Mouse (Mus musculus) retina, adult 2 months (tissue): ENCODE measurements around the gene Atxn1.

Experiments
- DNase-seq: peaks from one replicate; pipeline ENCODE4 v3.0.0-alpha.2; 2012; ENCODE audit warnings: low read depth, low spot score

Atxn1 gene

DNA sequence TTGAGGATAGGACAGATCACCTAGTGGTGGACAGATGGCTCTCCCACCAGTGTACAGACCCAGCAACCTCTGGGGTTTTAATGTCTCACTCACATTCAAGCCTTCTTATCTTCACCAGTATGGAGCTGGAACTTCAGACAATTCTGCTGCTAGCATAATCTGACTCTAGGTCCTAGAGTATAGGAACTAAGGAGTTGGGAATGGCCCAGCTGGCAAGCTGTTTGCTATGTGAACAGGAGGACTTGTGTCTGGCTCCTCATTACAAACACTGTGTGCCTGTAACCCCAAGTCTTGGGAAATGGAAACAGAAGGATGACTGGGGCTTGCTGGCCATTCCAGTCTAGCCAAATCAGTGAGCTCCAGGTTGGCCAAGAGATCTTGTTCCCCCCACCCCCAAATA lies 237.9 kb downstream of the Atxn1 start:
- no peak for DNase-seq

DNA sequence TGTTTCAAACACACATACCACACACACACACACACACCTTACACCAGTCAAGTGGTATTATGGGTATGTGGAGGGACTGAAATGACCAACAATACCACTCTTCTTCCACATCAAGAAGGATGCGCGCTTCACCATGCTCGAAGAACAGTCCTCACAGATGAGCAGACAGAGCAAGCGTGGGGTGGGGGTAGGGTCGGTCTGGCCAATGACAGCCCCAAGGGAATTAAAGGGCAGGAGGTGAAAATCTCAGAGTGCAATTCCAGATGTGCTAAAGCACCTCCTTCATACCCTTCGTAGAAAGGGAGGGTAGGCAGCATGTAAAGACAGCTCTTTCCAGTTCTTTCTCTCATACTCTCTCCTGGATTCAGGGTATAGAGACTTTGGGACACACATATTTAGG lies 238.6 kb downstream of the Atxn1 start:
- no peak for DNase-seq

DNA sequence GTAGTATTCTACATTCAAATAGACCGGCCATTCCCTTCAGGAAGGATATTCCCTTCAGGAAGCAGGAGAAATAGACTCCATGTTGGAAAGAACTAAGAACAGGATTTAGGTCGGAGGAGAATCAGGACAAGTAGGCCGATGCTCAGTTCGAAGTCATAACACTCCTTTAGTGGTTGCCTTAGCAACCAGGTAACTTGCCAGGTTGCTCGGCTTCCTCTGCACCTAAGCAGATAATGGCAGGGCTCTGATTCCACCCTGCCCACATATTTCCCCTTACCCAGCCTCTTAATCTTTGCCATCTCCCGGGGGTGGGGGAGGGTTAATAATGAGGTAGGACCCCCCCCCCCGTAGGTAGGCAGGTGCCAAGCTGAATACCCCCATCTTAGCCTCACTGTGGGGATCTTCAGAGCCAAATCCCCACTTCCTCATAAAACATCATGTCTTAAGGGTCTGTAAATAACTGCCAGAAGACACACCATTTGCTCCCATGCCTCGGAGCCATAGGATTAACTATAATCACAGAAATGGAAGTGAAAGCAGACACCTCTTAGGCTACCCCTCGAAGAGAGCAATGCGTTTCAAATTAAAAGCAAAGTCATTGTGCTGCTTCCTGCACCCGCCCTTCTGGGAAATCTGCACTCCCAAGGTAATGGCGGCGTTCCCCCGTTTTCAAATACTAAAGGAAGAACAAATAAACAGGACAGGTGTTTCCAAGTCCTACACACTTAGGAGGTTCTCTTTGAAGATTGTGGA lies 240.1 kb downstream of the Atxn1 start:
- DNase-seq: no peak

DNA sequence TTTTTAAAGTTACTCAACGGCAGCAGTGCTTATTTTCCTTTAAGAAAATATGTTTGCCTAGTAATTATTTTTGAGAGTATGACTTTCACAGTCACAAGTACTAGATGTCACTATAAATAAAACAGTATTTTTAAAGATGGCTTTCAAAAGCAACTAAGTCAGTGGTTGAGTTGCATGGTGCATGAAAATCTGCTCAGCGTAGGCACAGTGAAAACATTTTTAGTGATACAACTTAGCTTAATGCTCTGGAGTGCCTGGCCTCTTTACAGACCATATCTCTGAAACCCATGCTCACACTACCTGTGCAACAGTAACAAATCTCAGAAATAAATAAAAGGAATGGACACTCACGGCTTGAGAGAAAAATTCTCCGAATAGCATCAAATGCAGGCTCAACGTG lies 241.9 kb downstream of the Atxn1 start:
- no peak for DNase-seq

DNA sequence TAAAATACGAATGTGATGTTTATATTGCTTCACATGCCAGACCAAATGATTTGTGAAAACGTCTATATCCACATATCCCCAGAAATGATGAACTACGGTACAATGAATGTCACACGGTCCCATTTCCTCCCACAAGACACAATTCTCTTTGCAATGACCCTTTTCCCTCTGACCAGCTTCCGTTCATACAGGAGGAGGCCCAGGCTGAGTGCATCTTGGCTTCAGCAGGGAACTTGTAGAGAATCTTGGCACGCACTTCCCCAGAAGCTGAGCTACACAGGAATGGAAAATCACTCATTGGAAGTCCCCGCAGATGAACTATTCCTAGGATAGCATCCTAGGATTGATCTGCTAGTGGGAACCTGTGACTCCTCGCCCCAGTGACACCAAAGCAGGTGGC lies 243.2 kb downstream of the Atxn1 start:
- DNase-seq: no peak

DNA sequence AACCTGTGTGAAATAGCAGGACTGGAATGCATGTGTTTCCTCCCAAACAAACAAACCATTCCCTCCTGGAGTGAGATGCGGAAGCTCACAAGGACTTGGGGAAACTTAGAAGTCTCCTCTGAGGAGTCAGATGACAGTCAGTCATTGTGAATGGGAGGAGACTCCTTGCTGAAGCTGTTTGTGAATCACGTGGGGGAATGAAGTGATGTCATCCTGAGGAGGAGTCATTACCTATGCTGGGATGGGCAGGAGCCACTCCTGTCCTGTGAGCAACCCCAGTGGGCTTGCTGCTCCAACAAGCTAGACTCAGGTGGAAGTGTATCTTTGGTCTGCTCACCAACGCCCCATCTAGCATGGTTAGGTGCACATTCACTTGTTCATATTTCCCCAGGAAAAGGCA lies 246.0 kb downstream of the Atxn1 start:
- no peak for DNase-seq

DNA sequence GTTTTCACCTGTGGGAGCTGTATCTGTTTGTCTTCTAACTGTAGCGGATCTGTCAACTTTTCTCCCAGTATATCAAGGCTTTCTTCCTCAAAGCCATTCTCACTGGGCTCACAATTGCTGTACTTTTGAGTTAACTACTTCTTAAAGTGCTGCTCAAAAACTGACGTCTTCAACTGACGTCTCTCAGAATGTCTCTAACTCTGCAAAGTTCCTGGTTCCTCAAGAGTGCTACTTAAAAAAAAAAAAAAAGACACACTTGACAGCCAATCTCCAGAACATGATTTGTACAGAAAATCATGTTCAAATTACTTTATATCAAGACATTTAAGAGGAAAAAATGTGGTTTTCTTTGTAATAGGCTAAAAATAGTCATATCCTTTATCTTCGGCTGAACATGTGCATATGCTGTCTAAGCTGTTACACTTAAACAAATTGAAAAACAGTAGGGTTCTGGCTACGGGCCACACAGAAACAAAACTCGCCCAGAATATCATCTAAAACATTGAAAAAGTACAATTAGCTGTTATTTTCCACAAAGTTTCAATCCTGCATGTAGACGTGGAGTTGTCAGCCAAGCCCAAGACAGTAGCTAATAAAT lies 249.1 kb downstream of the Atxn1 start:
- DNase-seq: no peak

DNA sequence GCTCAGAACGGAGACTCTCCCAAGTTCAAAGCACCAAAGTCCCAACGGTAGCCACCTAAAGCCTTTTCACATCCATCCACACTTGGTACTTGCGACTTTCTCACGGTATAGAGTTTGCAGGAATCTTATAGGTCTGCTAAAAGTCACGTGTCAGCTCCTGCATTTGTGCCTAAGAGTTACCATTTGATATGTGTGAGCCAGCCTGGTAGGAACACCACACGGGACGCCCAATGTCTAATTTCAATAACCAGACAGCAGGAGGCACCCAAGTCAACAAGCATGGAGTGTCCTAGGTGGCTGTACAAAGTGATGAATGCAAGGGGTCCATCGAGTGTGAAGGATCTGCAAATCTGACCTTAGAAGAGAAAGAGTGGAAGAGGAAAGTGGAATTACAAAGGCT lies 254.8 kb downstream of the Atxn1 start:
- DNase-seq: no peak

DNA sequence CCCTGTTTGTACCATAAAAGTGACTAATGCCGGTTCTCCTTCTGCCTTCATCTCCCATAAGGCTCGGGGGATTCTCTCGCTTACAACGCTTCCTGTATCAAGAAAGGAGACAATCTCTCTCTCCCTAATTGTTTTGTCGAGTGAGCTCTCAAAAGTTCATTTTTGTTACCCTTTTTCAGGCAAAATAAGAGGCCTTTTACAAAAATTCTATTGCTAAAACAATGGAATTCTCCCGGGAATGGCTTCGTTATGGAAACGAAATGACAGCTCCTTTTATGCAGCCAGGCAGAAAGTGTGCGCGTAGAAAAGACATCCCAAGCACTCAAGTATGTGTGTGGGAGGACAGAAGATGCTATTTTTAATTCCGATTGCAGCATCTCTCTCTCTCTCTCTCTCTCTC lies 255.4 kb downstream of the Atxn1 start:
- no peak for DNase-seq

DNA sequence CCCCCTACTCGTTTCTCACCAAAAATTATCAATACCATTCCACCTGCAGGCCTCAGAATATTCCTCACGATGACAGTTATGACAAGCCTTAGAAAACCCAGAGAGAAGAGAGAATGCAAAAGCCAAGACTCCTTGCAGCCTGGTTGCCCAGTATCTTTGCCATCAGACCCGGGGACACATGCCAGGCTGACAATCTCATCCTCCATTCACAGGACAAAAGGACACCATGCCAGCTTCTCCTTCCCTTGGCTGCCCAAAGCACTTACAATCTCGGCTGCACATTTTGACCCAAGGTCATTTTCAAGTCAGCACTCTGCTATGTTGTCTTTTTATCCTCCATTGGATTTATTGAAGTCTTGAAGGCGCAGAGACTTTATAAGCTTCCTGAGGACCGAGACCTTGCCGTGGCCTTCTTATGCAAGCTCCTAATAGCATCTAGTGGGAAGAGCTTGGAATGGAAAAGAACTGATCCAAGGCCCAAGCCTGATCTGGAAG lies 263.5 kb downstream of the Atxn1 start:
- DNase-seq: no peak

DNA sequence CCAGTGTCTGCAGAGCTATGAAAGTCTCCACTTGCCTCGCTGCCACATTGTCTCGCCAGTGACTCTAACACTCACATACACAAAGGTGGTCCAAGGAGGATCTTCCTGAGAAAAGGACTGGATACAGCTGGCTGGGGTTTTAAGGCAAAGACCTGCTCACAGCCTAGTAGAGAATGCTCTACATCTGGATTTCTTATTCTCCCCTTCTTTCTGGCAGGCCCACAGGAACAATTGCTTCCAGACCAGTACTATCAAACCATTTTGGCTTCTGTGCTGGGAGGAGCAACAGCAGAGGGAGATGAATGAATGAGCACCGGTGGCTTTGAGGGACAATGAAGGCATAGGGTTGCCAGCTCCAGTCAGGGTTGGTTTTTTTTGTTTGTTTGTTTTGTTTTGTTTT lies 265.8 kb downstream of the Atxn1 start:
- DNase-seq: no peak

DNA sequence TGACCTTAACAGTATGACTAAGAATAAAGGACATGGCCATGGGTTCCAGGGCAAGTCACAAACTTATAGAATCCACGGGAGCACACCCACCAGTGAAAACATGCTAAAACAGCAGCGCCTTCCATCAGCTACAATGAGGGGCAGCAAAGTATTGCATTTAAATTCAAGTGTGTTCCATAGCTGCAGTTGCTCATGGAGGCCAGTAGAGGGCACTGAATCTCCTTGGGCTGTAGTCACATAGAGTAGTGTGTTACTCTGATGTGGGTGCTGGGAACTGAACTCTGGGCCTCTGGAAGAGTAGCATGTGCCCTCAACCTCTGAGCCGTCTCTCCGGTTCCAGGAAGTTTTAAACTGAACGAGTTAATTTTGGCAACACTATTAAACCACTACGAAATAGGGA lies 268.8 kb downstream of the Atxn1 start:
- no peak for DNase-seq

DNA sequence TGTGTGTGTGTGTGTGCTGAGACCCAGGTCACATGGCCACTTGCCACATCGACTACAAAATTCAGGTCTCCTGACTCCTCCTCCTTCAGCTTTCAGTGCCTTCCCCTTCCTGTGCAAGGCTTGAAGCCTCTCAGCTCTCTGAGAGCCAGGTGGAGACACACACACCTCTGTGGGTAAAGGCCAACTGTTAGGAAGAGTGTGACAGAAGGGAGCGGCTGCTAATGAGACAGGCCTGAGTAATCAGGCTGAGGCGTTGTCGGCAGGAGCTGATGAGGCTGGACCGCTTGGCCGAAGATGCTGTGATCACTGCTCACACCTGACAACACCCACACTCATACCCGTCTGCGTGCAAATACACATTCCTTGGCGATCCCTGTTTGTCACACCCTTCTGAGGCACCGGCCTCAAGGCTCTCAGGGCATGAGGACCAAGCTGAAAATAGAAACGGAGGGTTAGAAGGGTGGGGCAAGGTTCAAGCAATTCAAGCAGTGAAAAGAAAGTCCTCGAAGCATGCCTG lies 269.8 kb downstream of the Atxn1 start:
- no peak for DNase-seq

DNA sequence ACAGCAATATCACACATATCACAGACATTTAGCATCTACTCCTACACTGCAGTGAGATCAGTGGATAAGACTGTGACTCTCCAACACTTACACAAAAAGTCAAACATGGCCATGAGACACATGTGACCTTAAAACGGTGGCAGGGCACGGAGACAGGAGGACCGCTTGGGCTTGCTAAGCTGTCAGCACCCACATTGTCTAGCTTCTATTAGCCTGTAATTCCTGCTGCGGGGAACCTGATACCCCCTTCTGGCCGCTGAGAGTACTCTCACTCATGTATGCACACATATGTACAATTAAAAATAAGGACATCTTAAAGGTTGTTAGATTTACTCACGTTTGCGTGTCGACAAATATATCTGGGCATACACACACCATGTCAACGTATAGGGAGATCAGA lies 270.9 kb downstream of the Atxn1 start:
- DNase-seq: no peak

DNA sequence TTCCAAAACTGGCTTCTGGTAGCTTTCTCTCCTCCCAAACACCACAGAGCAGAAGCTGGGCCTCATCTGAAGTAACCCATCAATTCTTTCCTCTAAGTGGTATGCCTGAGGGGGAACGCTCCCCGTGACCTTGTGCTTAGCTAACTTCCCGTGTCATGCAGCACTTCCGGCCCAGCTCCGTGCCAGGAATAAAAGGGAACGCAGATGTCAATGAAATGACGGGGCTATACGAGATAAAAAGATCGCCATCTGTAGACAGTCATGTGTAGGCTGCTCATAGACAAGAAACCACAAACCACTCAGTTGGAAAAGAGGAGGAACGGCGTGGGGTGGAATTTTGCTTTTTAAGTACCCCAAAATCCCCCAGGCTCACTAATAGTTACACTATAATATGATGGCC lies 271.3 kb downstream of the Atxn1 start:
- no peak for DNase-seq

DNA sequence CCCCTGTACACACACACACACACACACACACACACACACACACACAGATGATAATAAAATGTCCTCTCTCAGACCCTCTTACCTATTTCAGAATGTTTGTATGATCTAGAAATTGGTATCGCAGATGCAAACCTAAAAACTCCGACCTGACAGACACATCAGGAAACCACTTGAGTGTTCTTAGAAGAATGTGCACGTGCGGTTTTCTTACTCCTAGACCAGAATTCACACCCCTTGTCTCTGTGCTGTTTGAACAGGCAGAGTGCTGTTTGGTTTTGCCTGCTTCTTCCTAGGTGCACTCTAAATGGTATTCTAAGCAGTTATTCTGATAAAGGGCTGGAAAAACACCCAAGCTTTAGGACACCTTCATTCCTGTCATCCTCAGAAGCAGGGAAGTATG lies 271.7 kb downstream of the Atxn1 start:
- DNase-seq: no peak

DNA sequence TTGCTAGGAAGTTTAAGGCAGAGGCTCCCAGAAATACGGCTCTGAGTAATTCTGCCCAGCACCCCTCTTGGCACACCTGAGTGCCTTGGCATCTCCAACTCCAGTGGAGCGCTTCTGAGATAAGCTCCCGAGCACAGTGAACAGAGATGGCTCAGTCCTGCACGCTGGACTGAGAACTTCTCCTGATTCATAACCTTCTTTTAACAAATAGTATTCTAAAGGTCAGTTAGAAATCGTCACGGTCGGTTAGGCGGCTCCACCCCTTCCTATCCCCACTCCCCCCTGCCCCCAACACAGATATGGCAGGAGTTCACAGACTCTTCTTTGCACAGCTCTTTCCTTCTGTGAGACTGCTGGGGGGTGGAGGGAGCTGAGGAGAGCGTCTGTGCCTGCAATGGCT lies 272.4 kb downstream of the Atxn1 start:
- no peak for DNase-seq

DNA sequence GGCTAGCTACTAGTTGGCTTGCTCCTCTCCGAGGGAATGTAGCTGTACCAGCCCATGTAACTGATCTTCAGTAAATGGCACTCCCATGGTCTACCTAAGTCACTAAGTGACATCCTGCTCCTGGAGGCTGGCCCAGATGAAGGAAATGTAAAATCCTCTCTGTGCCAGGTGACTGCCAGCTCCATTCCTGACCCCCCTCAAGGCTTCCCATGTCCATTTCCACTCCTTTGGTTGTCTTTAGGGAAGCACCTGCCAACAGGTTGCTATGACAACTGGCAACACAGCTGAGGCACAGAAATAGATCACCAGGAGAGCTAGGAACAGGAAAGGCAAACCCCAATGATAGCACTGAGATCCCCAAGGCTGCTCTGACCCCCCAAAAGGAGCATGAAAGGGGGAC lies 274.4 kb downstream of the Atxn1 start:
- no peak for DNase-seq

DNA sequence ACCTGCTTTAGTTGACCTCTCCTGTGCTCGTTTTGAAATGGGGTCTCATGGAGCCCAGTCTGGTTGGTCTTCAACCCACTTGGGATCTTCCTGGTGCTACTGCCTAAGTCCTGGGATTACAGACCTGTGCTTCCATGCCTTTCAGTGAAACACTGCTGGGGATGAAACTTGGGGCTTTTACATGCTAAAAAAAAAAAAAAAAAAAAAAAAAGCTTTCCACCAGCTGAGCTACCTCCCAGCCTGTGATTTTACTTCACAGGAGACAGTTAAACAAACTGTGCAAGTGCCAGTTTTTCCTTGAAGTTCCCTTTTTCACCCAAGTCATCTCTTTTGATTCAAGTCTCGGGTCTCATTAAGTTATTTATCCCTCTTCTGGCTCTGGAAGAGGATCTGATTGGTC lies 275.9 kb downstream of the Atxn1 start:
- no peak for DNase-seq

DNA sequence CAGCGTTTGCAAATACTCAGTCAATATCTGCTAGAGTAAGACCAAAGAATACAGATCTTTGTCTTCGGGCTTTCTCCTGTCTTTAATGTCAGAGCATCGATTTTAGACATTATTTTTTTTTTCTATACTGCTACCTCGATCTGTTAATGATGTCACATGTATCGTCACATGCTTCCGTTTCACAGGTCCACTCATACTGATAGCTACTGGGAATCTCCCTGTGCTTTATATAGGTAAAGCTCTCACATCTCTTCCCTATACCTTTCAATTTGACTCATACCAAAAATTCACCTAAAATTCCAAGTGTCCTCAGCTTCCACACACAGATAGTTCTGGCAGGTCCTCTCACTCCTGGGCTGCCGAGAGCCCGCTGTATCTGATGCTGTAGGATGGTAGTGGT lies 277.2 kb downstream of the Atxn1 start:
- DNase-seq: no peak

DNA sequence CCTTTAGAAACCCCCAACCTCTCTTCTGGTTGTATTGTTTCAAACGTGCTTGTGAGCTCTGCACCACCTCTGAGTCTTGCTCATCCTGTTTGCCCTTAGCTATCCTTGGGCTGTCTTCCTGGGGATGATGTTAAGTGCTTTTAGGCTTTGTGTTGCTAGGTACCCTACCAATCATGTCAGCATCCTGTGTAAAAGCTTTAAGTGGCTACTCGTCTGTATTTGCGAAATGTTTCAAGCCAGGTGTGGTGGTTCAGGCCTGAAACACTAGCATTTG lies 278.6 kb downstream of the Atxn1 start:
- no peak for DNase-seq

DNA sequence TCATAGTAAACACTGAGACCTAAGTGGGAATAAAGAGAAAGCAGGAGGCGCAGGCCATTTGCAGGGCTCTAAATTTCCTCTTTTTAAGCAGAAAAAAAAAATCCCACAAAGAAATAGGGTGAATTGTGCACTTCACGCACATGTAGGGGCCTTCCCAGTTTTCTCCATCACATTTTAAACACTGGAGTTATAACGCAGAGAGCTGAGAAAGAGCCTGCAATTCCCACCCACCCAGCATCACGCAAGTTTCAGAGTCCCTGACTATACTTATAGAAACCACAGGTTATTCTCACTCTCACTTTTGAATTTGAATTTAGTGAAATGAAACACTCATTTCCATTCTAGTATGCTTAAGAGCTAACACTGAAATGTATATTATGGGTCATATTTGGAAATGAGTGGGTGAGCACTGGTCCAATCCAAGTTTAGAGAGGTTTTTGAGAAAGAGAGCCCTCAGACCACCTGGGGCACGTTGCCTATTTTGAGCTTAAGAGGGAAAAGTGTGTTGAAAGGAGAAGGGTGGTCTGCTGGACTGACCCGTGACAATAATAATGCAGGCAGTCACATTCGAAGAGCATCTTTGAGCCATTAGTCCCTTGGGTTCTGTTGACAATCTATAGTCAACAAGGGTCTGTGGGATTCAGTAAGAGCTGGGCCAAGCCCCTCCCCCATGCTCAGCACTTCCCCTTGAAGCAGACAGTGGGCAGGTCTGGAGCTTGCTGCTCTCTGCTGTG lies 279.1 kb downstream of the Atxn1 start:
- DNase-seq: no peak

DNA sequence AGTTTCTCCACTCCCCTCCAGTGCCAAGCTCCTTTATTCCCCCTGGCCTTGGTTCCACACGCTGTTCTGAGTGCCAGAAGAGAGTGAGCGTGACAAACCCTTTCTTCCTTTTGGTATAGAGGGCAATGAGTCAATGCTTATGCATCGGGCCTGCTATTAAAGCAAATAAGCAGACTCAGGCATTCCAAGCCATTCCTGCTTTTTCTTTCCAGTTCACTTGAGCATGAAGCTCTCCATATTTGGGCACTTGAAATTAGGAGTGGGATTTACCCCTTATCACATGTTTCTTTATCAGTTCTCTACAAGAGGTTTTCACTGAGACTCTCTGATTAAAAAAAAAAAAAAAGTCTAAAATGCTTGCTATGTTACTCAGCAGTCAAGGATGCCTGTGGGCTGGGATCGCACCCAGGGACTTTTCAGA lies 279.9 kb downstream of the Atxn1 start:
- no peak for DNase-seq
